Mouse (Mus musculus) liver, adult 2 months (tissue): ENCODE data around the gene Cln5. TPM values are rescaled to one million over a fixed set of nuclear protein-coding genes. Genes with fewer than 3 reads are reported as not detected.

Experiments
- DNase-seq: peaks from one replicate; pipeline ENCODE4 v3.0.0-alpha.2; 2011; ENCODE audit warnings: low read depth, low spot score; ENCODE audit errors: extremely low read depth
- H3K27ac ChIP-seq: fragments of 200-500 bp; replicated peaks from 2 replicates; pipeline ENCODE4 v1.5.1; 2012; ENCODE audit warnings: low read depth, mild to moderate bottlenecking, control low read depth, inconsistent platforms, low read length; ENCODE audit not compliant: insufficient read depth
- H3K27me3 ChIP-seq: fragments of 200-500 bp; 2 replicates; pipeline ENCODE4 v1.6.1; 2012; ENCODE audit warnings: mild to moderate bottlenecking, moderate library complexity, low read length, inconsistent platforms; ENCODE audit not compliant: control insufficient read depth, insufficient read depth
- H3K36me3 ChIP-seq: fragments of 200-500 bp; 2 replicates; pipeline ENCODE4 v1.6.1; 2012; ENCODE audit warnings: low read length, inconsistent platforms; ENCODE audit not compliant: control insufficient read depth, insufficient read depth
- H3K4me1 ChIP-seq: fragments of 200-500 bp; 2 replicates; pipeline ENCODE4 v1.6.1; 2011; ENCODE audit warnings: low read length; ENCODE audit not compliant: control insufficient read depth, insufficient read depth
- H3K4me3 ChIP-seq: fragments of 200-500 bp; 2 replicates; pipeline ENCODE4 v1.5.1; 2011; ENCODE audit warnings: low read depth, mild to moderate bottlenecking, control low read depth, low read length, moderate library complexity; ENCODE audit not compliant: insufficient read depth
- H3K79me2 ChIP-seq: fragments of 200-500 bp; 2 replicates; pipeline ENCODE4 v1.6.1; 2012; ENCODE audit warnings: inconsistent platforms, mild to moderate bottlenecking, low read length, moderate library complexity; ENCODE audit not compliant: control insufficient read depth, insufficient read depth
- H3K9ac ChIP-seq: fragments of 200-500 bp; 2 replicates; pipeline ENCODE4 v1.6.1; 2012; ENCODE audit warnings: low read depth, mild to moderate bottlenecking, control low read depth, inconsistent platforms, low read length
- CTCF ChIP-seq: fragments of 200-500 bp; IDR thresholded peaks from 2 replicates; pipeline ENCODE4 v1.5.1; 2011; ENCODE audit warnings: low read depth, low read length, control low read depth
- POLR2A ChIP-seq: fragments of 200-500 bp; IDR thresholded peaks from 2 replicates; pipeline ENCODE4 v1.6.1; 2011; ENCODE audit warnings: low read length, control low read depth; ENCODE audit not compliant: insufficient read depth; ENCODE audit errors: extremely low read depth
- WGBS: fragments of 180-500 bp; shearing (Covaris S2); methylation state at CpG from one replicate; pipeline ENCODE4 v1.1.7; 2018; 5-methylcytosine and 5-hydroxymethylcytosine counted together
- polyA plus RNA-seq: library from polyadenylated mRNA; depleted of rRNA; stranded (reverse); fragments of >200 nt; gene quantifications from 2 replicates; pipeline ENCODE4 v1.2.3, GENCODE M21; 2012; rRNA removed
- total RNA-seq: library from RNA; depleted of rRNA; stranded (reverse); fragments of >200 nt; gene quantifications from 2 replicates; pipeline ENCODE4 v1.2.3, GENCODE M21; 2014; rRNA removed

Gene Cln5
- total and polyA plus RNA-seq, 2 experiments, result 17.2 to 30.3 TPM

GRCm38 (mm10) chr14:103112606-103113363 lies 42.8 kb downstream of the Cln5 start:
- H3K27ac ChIP-seq, result no peak overlapping the region
- no peak overlapping the region for H3K4me3 ChIP-seq
- TF ChIP-seq CTCF, result no peak
- no peak for TF ChIP-seq POLR2A
- DNase-seq, result no peak
- no peaks in the 10 kb centered on the region for H3K79me2 ChIP-seq
- no peaks in the 10 kb centered on the region for H3K27me3 ChIP-seq
- no peak overlapping the region for H3K9ac ChIP-seq
- whole genome bisulfite sequencing, result 71% methylated on average over 3 of the region's 3 CpGs
- peaks cover 21% of the 10 kb centered on the region for H3K36me3 ChIP-seq
- peaks cover 4% of the 10 kb centered on the region; the same call in 1 of the 2 replicates for H3K4me1 ChIP-seq

DNA sequence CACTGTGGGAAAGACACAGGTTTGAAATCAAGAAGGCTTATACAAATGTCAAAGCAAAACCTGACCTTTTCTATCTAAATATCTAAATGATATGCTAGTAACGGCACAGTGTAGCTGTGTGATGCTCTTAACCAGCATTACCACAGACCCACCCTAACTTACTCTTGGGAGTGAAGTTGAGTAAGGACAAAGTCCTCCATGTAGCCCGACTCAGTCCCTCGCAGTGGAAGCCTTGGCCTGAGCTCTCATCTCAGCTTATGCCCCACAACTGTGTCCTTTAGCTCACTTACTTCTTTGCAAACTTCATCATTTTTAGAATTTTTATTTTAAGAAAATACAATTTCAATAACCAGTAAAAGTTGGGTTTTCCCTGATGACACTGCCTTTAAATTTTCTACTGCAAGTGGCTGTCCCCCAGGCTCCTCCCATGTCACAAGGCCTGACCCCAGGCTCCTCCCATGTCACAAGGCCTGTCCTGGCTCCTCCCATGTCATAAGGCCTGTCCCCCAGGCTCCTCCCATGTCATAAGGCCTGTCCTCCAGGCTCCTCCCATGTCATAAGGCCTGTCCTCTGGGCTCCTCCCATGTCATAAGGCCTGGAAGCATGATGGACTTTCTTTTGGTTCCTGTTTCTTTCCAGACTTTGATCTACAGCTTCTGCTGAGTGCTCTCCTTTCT lies 45.1 kb downstream of the Cln5 start:
- TF ChIP-seq CTCF (no peak), POLR2A (no peak)
- DNase-seq, result peak; percentile 57
- peaks cover 27% of the 10 kb centered on the region for H3K36me3 ChIP-seq

DNA sequence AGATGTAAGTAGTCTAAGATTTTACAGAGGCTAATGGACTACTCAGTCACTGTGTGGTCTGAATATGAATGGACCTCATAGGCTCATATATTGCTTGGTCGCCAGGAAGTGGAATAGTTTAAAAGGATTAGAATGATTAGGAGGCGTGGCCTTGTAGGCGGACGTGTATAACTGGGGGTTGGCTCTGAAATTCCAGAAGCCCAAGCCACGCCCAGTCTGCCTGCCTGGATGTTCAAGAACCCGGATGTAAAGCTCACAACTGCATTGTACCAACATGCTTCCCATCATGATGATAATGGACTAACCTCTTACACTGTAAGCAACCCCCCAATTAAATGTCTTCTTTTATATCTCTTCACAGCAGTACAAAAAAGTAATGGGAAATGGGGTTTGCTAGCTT lies 55.7 kb downstream of the Cln5 start:
- Histone ChIP-seq H3K27ac (no peak overlapping the region), H3K4me1 (no peaks in the 10 kb centered on the region), H3K36me3 (peaks cover 43% of the 10 kb centered on the region), H3K79me2 (no peaks in the 10 kb centered on the region), H3K4me3 (no peak overlapping the region), H3K27me3 (no peaks in the 10 kb centered on the region), H3K9ac (no peak overlapping the region)
- DNase-seq, result no peak
- WGBS, result 91% methylated on average over 6 of the region's 6 CpGs
- TF ChIP-seq CTCF (no peak), POLR2A (no peak)

More for the DNA sequence above, 45.1 kb downstream of the Cln5 start:
- H3K27ac ChIP-seq, result no peak overlapping the region
- no peak overlapping the region for H3K4me3 ChIP-seq
- 97% methylated on average over 3 of the region's 3 CpGs for WGBS
- H3K9ac ChIP-seq, result no peak overlapping the region
- H3K4me1 ChIP-seq, result peaks cover 4% of the 10 kb centered on the region; the same call in 1 of the 2 replicates
- H3K79me2 ChIP-seq, result no peaks in the 10 kb centered on the region; the same call in 1 of the 2 replicates
- no peaks in the 10 kb centered on the region for H3K27me3 ChIP-seq

Other genes with a start within 250 kb of the Cln5 start
- 7.2 and 10.4 TPM in 2 replicates for gene Kctd12, start 87.6 kb upstream of the Cln5 start, total RNA-seq
- gene Kctd12, start 87.6 kb upstream of the Cln5 start, polyA plus RNA-seq, result 3.1 and 3.8 TPM in 2 replicates
- gene Acod1, start 23.2 kb upstream of the Cln5 start, total RNA-seq, result 0.07 and 0.09 TPM in 2 replicates
- gene Acod1, start 23.2 kb upstream of the Cln5 start, polyA plus RNA-seq, result 0.07 TPM in 1 of 2 replicates, not detected in the other
- gene Fbxl3, start 29.4 kb downstream of the Cln5 start, total RNA-seq, result 51.0 and 51.1 TPM in 2 replicates
- 25.6 and 27.9 TPM in 2 replicates for gene Fbxl3, start 29.4 kb downstream of the Cln5 start, polyA plus RNA-seq